In genomic region chr12:76614868-76615579, GRCm38 (mm10) we compare ENCODE assay signal across 9 mouse cellular contexts.
DNase-seq lines count a peak whose midpoint lies in the region; ATAC-seq and TF ChIP-seq lines count a peak whose summit lies in the region.
"Had no signal": no experiment of that assay in that cellular context is flagged by ENCODE, and none has a peak within 500 bp of the region (broad histone marks: within the 10 kb centered on the region; RNA-seq: fewer than 3 reads in every experiment).

No protein-coding gene starts in this region.

- DNase-seq in kidney, adult 2 months, result peak; percentile 30
- no peak for DNase-seq in kidney, postnatal 10 days
- DNase-seq in heart, postnatal 0 days (ENCODE audit: low spot score), result peak; percentile 35
- DNase-seq in monocyte, adult 2 months (ENCODE audit: low read depth in 1 of 2, low spot score in 2 of 2), result peak; percentile 22 to 42
- no peak for DNase-seq in cerebellum, adult 9-11 months

- TF ChIP-seq POLR2A in kidney, adult 2 months (IDR thresholded peaks at IDR 0.05; ENCODE audit: low read depth, low read length), result no peak

- H3K4me1 ChIP-seq in kidney, adult 2 months (ENCODE audit: control insufficient read depth, insufficient read depth, low read length), result no peaks in the 10 kb centered on the region
- H3K4me1 ChIP-seq in neural tube, embryonic 13.5 days (replicated peaks), result peaks cover 21% of the 10 kb centered on the region
- H3K4me1 ChIP-seq in neural tube, embryonic 15.5 days, result peaks cover 13% of the 10 kb centered on the region
- H3K4me1 ChIP-seq in heart, postnatal 0 days (ENCODE audit: control insufficient read depth, insufficient read depth), result no peaks in the 10 kb centered on the region

- no peak for TF ChIP-seq EP300 in heart, postnatal 0 days (IDR thresholded peaks at IDR 0.05; ENCODE audit: low read depth)

- no peaks in the 10 kb centered on the region for H3K36me3 ChIP-seq in kidney, adult 2 months (ENCODE audit: control insufficient read depth, insufficient read depth, low read length)
- H3K36me3 ChIP-seq in neural tube, embryonic 13.5 days, result no peaks in the 10 kb centered on the region
- peaks cover 6% of the 10 kb centered on the region; the same call in 1 of the 2 replicates for H3K36me3 ChIP-seq in neural tube, embryonic 15.5 days
- H3K36me3 ChIP-seq in heart, postnatal 0 days (replicated peaks; ENCODE audit: control insufficient read depth, insufficient read depth, low read length), result peaks cover 42% of the 10 kb centered on the region

- H3K4me2 ChIP-seq in neural tube, embryonic 13.5 days, result no peak overlapping the region
- no peak overlapping the region for H3K4me2 ChIP-seq in neural tube, embryonic 15.5 days
- H3K4me2 ChIP-seq in heart, postnatal 0 days (ENCODE audit: low read depth, low read length), result no peak overlapping the region

- no peak for TF ChIP-seq CTCF in kidney, adult 2 months (conservative IDR thresholded peaks at IDR 0.05; ENCODE audit: insufficient read depth, insufficient read length, low read depth, low read length)
- no peak for TF ChIP-seq CTCF in heart, postnatal 0 days (IDR thresholded peaks at IDR 0.05; ENCODE audit: low read depth)

- H3K27me3 ChIP-seq in kidney, adult 2 months (replicated peaks; ENCODE audit: control insufficient read depth, insufficient read depth, low read length), result no peaks in the 10 kb centered on the region
- H3K27me3 ChIP-seq in neural tube, embryonic 13.5 days, result no peaks in the 10 kb centered on the region
- H3K27me3 ChIP-seq in neural tube, embryonic 15.5 days (replicated peaks), result no peaks in the 10 kb centered on the region
- H3K27me3 ChIP-seq in heart, postnatal 0 days (ENCODE audit: control insufficient read depth, insufficient read depth, low read length), result no peaks in the 10 kb centered on the region

- H3K9ac ChIP-seq in neural tube, embryonic 13.5 days, result no peak overlapping the region
- H3K9ac ChIP-seq in neural tube, embryonic 15.5 days (replicated peaks), result no peak overlapping the region
- H3K9ac ChIP-seq in heart, postnatal 0 days (replicated peaks; ENCODE audit: low read depth, low read length), result no peak overlapping the region

- H3K9me3 ChIP-seq in neural tube, embryonic 13.5 days, result no peaks in the 10 kb centered on the region
- H3K9me3 ChIP-seq in neural tube, embryonic 15.5 days (replicated peaks), result no peaks in the 10 kb centered on the region
- H3K9me3 ChIP-seq in heart, postnatal 0 days (replicated peaks; ENCODE audit: control insufficient read depth, low read length), result no peaks in the 10 kb centered on the region

- H3K27ac ChIP-seq in kidney, adult 2 months (ENCODE audit: insufficient read depth, low read depth, low read length), result no peak overlapping the region
- H3K27ac ChIP-seq in neural tube, embryonic 13.5 days (replicated peaks), result peak overlapping the region; percentile 23; the same call in 1 of the 2 replicates
- no peak overlapping the region; the same call in none of the 2 replicates for H3K27ac ChIP-seq in neural tube, embryonic 15.5 days (replicated peaks)
- peak overlapping the region; percentile 63 for H3K27ac ChIP-seq in heart, postnatal 0 days (ENCODE audit: low read depth)

- ATAC-seq in neural tube, embryonic 13.5 days (ENCODE audit: low read depth), result no peak
- no peak for ATAC-seq in neural tube, embryonic 15.5 days (ENCODE audit: low FRiP score)
- ATAC-seq in heart, postnatal 0 days (ENCODE audit: insufficient read depth, low read depth), result peak; percentile 24; the same call in 1 of the 2 replicates
- ATAC-seq: intestine, postnatal 0 days had no signal

- no peak overlapping the region for H3K4me3 ChIP-seq in kidney, adult 2 months (ENCODE audit: insufficient read depth, low read depth, low read length)
- H3K4me3 ChIP-seq in neural tube, embryonic 13.5 days, result no peak overlapping the region
- no peak overlapping the region for H3K4me3 ChIP-seq in neural tube, embryonic 15.5 days (replicated peaks)
- H3K4me3 ChIP-seq in heart, postnatal 0 days (ENCODE audit: low read depth, low read length), result no peak overlapping the region
- H3K4me3 ChIP-seq: erythroblast, embryonic 14.5 days had no signal

- 44% methylated on average over 12 of the region's 12 CpGs for WGBS in kidney, adult 2 months
- 54% methylated on average over 12 of the region's 12 CpGs for WGBS in neural tube, embryonic 13.5 days
- 53% methylated on average over 12 of the region's 12 CpGs for WGBS in neural tube, embryonic 15.5 days
- 33% methylated on average over 12 of the region's 12 CpGs for WGBS in heart, postnatal 0 days

Comparison
In these comparisons a context has a peak if more than half of its experiments do, and no peak if none do; other contexts are left out.
1. DNase-seq: peak in kidney, adult 2 months (single experiment), heart, postnatal 0 days (single experiment) and monocyte, adult 2 months (2 of 2); none in kidney, postnatal 10 days (single experiment) and cerebellum, adult 9-11 months (single experiment).
2. H3K27ac ChIP-seq: peak in neural tube, embryonic 13.5 days (single experiment) and heart, postnatal 0 days (single experiment); none in kidney, adult 2 months (single experiment) and neural tube, embryonic 15.5 days (single experiment).